8 mouse cellular contexts compared by ENCODE assay signal in the genomic region with DNA sequence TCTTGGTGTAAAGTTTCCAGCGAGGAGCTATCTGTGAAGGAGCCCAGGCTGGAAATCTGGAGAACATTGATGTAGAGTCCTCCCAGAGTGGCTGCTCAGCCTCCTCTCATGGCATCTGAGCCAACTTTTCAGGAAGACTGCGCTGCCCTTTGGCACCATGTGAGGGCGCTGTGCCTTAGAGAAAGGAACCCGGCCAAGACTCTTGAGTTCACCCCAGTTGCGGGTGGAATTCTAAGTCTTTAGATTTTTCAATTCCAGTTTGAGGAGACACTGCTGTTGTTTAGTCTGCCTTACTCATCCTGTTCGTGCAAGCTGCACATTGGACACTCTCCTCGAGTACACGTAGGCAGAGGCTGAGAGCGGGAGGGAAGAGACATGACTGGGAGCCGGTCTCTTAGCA. TPM values are rescaled to one million over a fixed set of nuclear protein-coding genes. Genes with fewer than 3 reads are reported as not detected.
DNase-seq lines count a peak whose midpoint lies in the region; ATAC-seq and TF ChIP-seq lines count a peak whose summit lies in the region.

No protein-coding gene starts in this region.

- no peak overlapping the region for H3K9ac ChIP-seq in CH12.LX (ENCODE audit: insufficient read depth, low read depth)

- peak; percentile 7 for DNase-seq in CH12.LX (ENCODE audit: extremely low read depth)
- no peak for DNase-seq in Patski (ENCODE audit: low read depth, low spot score)
- DNase-seq in cerebellum, postnatal 4 days (ENCODE audit: low spot score in 2 of 2): peak; percentile 84 to 85
- peak; percentile 87 for DNase-seq in layer of hippocampus, adult 9-10 months (ENCODE audit: low spot score)
- DNase-seq in lung, postnatal 10 days: peak; percentile 93

- CTCF ChIA-PET in Patski (lab: Charles Lee): interaction anchor here (1.2 to 2.4 kb wide), 7 partner anchors 10 to 788 kb away, joined by 3 to 15 read pairs (median 4); no protein-coding TSS in a partner anchor

- WGBS in small intestine, adult 2 months: 47% methylated on average over 10 of the region's 10 CpGs

- no peak for ATAC-seq in Patski
- ATAC-seq in granulocyte monocyte progenitor cell, adult 5-6 weeks (replicated peaks; ENCODE audit: poor library complexity, severe bottlenecking): peak; percentile 28; the same call in 1 of the 2 replicates
- ATAC-seq in megakaryocyte-erythroid progenitor cell, adult 5-6 weeks (replicated peaks; ENCODE audit: low FRiP score, low TSS enrichment, poor library complexity, severe bottlenecking): no peak

- H3K27me3 ChIP-seq in CH12.LX (replicated peaks): peaks cover 77% of the 10 kb centered on the region
- peaks cover 18% of the 10 kb centered on the region for H3K27me3 ChIP-seq in Patski
- H3K27me3 ChIP-seq in small intestine, adult 2 months (ENCODE audit: control insufficient read depth, insufficient read depth, low read length): peaks cover 3% of the 10 kb centered on the region; the same call in 1 of the 2 replicates

- in situ Hi-C loops in CH12.LX (cut with MboI; ENCODE audit: low pct_ligation_motif_present, low pct_unique_long_range_greater_than_20kb, low sequenced_read_pairs): loop anchor here (25.0 kb wide), 1 partner anchor 370 kb away; a partner anchor contains a TSS
- in situ Hi-C loops in Patski (cut with MboI; ENCODE audit: low pct_unique_long_range_greater_than_20kb): loop anchor here (25.0 kb wide), 1 partner anchor 430 kb away; no protein-coding TSS in a partner anchor

- TF ChIP-seq CTCF in CH12.LX (conservative IDR thresholded peaks at IDR 0.05 in 1 of 2, IDR thresholded peaks at IDR 0.05 in 1 of 2; ENCODE audit: low read depth in 2 of 2, low read length in 2 of 2) (peak; percentile 33 to 60; a peak in 3 of 4 replicates), Patski (IDR thresholded peaks at IDR 0.05) (peak; percentile 85)
- TF ChIP-seq CTCF in small intestine, adult 2 months (IDR thresholded peaks at IDR 0.05; ENCODE audit: extremely low read depth, insufficient read length, insufficient replicate concordance, low read depth, low read length): peak; percentile 57; the same call in 1 of the 2 replicates

- dilution Hi-C loops in CH12.LX (cut with MboI; ENCODE audit: extremely low pct_ligation_motif_present, extremely low pct_unique_long_range_greater_than_20kb, low sequenced_read_pairs): no loop called here

- peak; percentile 36 for TF ChIP-seq RAD21 in CH12.LX (IDR thresholded peaks at IDR 0.05; ENCODE audit: low read depth, low read length)

- no peak for TF ChIP-seq EP300 in CH12.LX (IDR thresholded peaks at IDR 0.05; ENCODE audit: low read length)

- no peaks in the 10 kb centered on the region for H3K36me3 ChIP-seq in CH12.LX (replicated peaks in 1 of 2; ENCODE audit: control insufficient read depth in 1 of 2, insufficient read depth in 1 of 2, low read length in 1 of 2)
- H3K36me3 ChIP-seq in small intestine, adult 2 months (ENCODE audit: control insufficient read depth, insufficient read depth, low read length): no peaks in the 10 kb centered on the region

- no peaks in the 10 kb centered on the region for H3K79me2 ChIP-seq in CH12.LX (replicated peaks; ENCODE audit: control insufficient read depth, extremely low read depth, insufficient read depth, poor library complexity, severe bottlenecking)

- POLR2A ChIA-PET in Patski (lab: Charles Lee): no interaction called here

- H3K4me3 ChIP-seq in CH12.LX (replicated peaks in 1 of 3; ENCODE audit: low read depth in 2 of 3, low read length in 2 of 3, poor library complexity in 1 of 3): no peak overlapping the region
- H3K4me3 ChIP-seq in small intestine, adult 2 months (ENCODE audit: low read depth, low read length): no peak overlapping the region

- no peak for TF ChIP-seq POLR2A in CH12.LX (IDR thresholded peaks at IDR 0.05; ENCODE audit: low read depth, low read length)
- no peak for TF ChIP-seq POLR2A in small intestine, adult 2 months (IDR thresholded peaks at IDR 0.05; ENCODE audit: low read depth, low read length)

- peaks cover 9% of the 10 kb centered on the region for H3K9me3 ChIP-seq in CH12.LX (replicated peaks; ENCODE audit: low read length)

- H3K27ac ChIP-seq in CH12.LX (ENCODE audit: insufficient read depth, low read depth): no peak overlapping the region
- H3K27ac ChIP-seq in small intestine, adult 2 months (ENCODE audit: insufficient read depth, low read depth, low read length): no peak overlapping the region

- no peak overlapping the region for H3K4me2 ChIP-seq in CH12.LX (ENCODE audit: insufficient read depth, low read depth, poor library complexity, severe bottlenecking)

- peaks cover 0 to 7% of the 10 kb centered on the region in 2 experiments; a peak in 1 of 4 replicates for H3K4me1 ChIP-seq in CH12.LX (ENCODE audit: control insufficient read depth in 1 of 2, insufficient read depth in 2 of 2)
- peaks cover 8% of the 10 kb centered on the region for H3K4me1 ChIP-seq in small intestine, adult 2 months (ENCODE audit: control insufficient read depth, insufficient read depth, insufficient read length, low read length)

TF ChIP-seq in CH12.LX, 34 proteins besides CTCF, POLR2A, EP300 and RAD21:
- TF ChIP-seq HCFC1 (IDR thresholded peaks at IDR 0.05; ENCODE audit: low read depth, low read length) (no peak), SMC3 (IDR thresholded peaks at IDR 0.05; ENCODE audit: low read depth, low read length) (peak; percentile 37)

RNA-seq across cellular contexts. Expression of a gene that starts 2.5 kb away (rescaled TPM):
- total RNA-seq in CH12.LX (2012; rRNA removed) (not detected in 2 replicates), CH12.LX (2014; rRNA removed) (not detected in 2 replicates)
- polyA plus RNA-seq in CH12.LX (2012; ENCODE audit: insufficient read length, low read depth) (not detected in 2 replicates), Patski (2021) (0.04 TPM)
- 1.9 TPM in 1 of 2 replicates, not detected in the other for total RNA-seq in granulocyte monocyte progenitor cell, adult 5-6 weeks (2014; fragmentation: Nextera tagmentation)
- total RNA-seq in granulocyte monocyte progenitor cell, adult 5-6 weeks (2017): 0.09 TPM in 1 of 2 replicates, not detected in the other
- 1.5 and 2.1 TPM in 2 replicates for polyA plus RNA-seq in small intestine, adult 2 months (2012; rRNA removed)
- 1.2 TPM in 1 of 2 replicates, not detected in the other for total RNA-seq in megakaryocyte-erythroid progenitor cell, adult 5-6 weeks (2014; fragmentation: Nextera tagmentation)
- total RNA-seq in megakaryocyte-erythroid progenitor cell, adult 5-6 weeks (2017): not detected in 2 replicates
